Mouse (Mus musculus) kidney, embryonic 16.5 days (tissue): ENCODE data around the gene Fam69a. TPM values are rescaled to one million over a fixed set of nuclear protein-coding genes. Genes with fewer than 3 reads are reported as not detected.
A peak's percentile ranks its signal among the peaks of the same experiment; 100 is the strongest.

Experiments
- ATAC-seq: fragments of 200-750 bp; cut with Nextera tagmentation; 2 replicates; pipeline ENCODE4 v1.8.0; 2017; ENCODE audit warnings: moderate TSS enrichment; ENCODE audit not compliant: low FRiP score, low TSS enrichment
- H3K27ac ChIP-seq: fragments of 300-500 bp; sonication (generic); 2 replicates; pipeline ENCODE4 v1.5.1; 2014; ENCODE audit warnings: low read length
- H3K27me3 ChIP-seq: fragments of 300-500 bp; sonication (generic); 2 replicates; pipeline ENCODE4 v1.6.1; 2014; ENCODE audit warnings: low read length, control low read depth, mixed read lengths; ENCODE audit not compliant: insufficient read depth
- H3K36me3 ChIP-seq: fragments of 300-500 bp; sonication (generic); 2 replicates; pipeline ENCODE4 v1.6.1; 2014; ENCODE audit warnings: low read length, control low read depth, mixed read lengths; ENCODE audit not compliant: insufficient read depth
- H3K4me1 ChIP-seq: fragments of 300-500 bp; sonication (generic); 2 replicates; pipeline ENCODE4 v1.6.1; 2014; ENCODE audit warnings: low read length, control low read depth, mixed read lengths; ENCODE audit not compliant: insufficient read depth
- H3K4me2 ChIP-seq: fragments of 300-500 bp; sonication (generic); replicated peaks from 2 replicates; pipeline ENCODE4 v1.6.1; 2014; ENCODE audit warnings: low read depth, low read length
- H3K4me3 ChIP-seq: fragments of 300-500 bp; sonication (generic); 2 replicates; pipeline ENCODE4 v1.5.1; 2014; ENCODE audit warnings: mild to moderate bottlenecking, low read length
- H3K9ac ChIP-seq: fragments of 300-500 bp; sonication (generic); replicated peaks from 2 replicates; pipeline ENCODE4 v1.6.1; 2014; ENCODE audit warnings: low read length
- H3K9me3 ChIP-seq: fragments of 300-500 bp; sonication (generic); 2 replicates; pipeline ENCODE4 v1.6.1; 2016; ENCODE audit warnings: low read length, control low read depth
- WGBS: fragments of 180-500 bp; shearing (Covaris S2); extraction: QIAGEN DNeasy Blood & Tissue Kit; methylation state at CpG from one replicate; pipeline ENCODE4 v1.1.7; 2014; 5-methylcytosine and 5-hydroxymethylcytosine counted together
- polyA plus RNA-seq: library from polyadenylated mRNA; unstranded; fragments of >200 nt; fragmentation: Nextera tagmentation; extraction: Ambion mirVana; gene quantifications from 2 replicates; pipeline ENCODE4 v1.2.1, GENCODE M21; 2015

Gene Fam69a
- polyA plus RNA-seq, 1 experiment from 2014 or later, result 20.8 TPM

GRCm38 (mm10) chr5:108015422-108015821, 28.5 kb upstream of the Fam69a start:
- 55% methylated on average over 7 of the region's 7 CpGs for WGBS
- no peak overlapping the region for H3K9ac ChIP-seq
- ATAC-seq, result peak; percentile 63; the same call in 1 of the 2 replicates
- no peak overlapping the region for H3K4me3 ChIP-seq
- H3K36me3 ChIP-seq, result no peaks in the 10 kb centered on the region
- H3K9me3 ChIP-seq, result no peaks in the 10 kb centered on the region
- no peak overlapping the region for H3K27ac ChIP-seq
- H3K27me3 ChIP-seq, result no peaks in the 10 kb centered on the region
- H3K4me2 ChIP-seq, result no peak overlapping the region
- 0 out of 2 replicates have a peak, but pooled peaks cover 4% of the 10 kb centered on the region for H3K4me1 ChIP-seq

GRCm38 (mm10) chr5:108014173-108014572, 27.3 kb upstream of the Fam69a start:
- H3K9me3 ChIP-seq, result no peaks in the 10 kb centered on the region
- H3K27ac ChIP-seq, result no peak overlapping the region
- H3K36me3 ChIP-seq, result no peaks in the 10 kb centered on the region
- WGBS, result 27% methylated on average over 1 of the region's 1 CpGs
- H3K27me3 ChIP-seq, result no peaks in the 10 kb centered on the region
- 0 out of 2 replicates have a peak, but pooled peaks cover 4% of the 10 kb centered on the region for H3K4me1 ChIP-seq
- H3K4me2 ChIP-seq, result no peak overlapping the region
- H3K9ac ChIP-seq, result no peak overlapping the region
- ATAC-seq, result no peak
- no peak overlapping the region for H3K4me3 ChIP-seq

- no peak overlapping the region for H3K9ac ChIP-seq
- no peak overlapping the region for H3K27ac ChIP-seq
- no peaks in the 10 kb centered on the region for H3K27me3 ChIP-seq
- whole genome bisulfite sequencing, result 35% methylated on average over 2 of the region's 2 CpGs
- no peak for ATAC-seq
- no peaks in the 10 kb centered on the region for H3K9me3 ChIP-seq
- no peaks in the 10 kb centered on the region for H3K36me3 ChIP-seq
- no peak overlapping the region for H3K4me3 ChIP-seq
- no peaks in the 10 kb centered on the region for H3K4me1 ChIP-seq
- H3K4me2 ChIP-seq, result no peak overlapping the region
Observed at GRCm38 (mm10) chr5:108009721-108010120, 22.8 kb upstream of the Fam69a start.

- Histone ChIP-seq H3K27me3 (no peaks in the 10 kb centered on the region), H3K4me3 (no peak overlapping the region), H3K4me2 (no peak overlapping the region), H3K4me1 (no peaks in the 10 kb centered on the region), H3K27ac (no peak overlapping the region), H3K36me3 (no peaks in the 10 kb centered on the region), H3K9ac (no peak overlapping the region), H3K9me3 (no peaks in the 10 kb centered on the region)
- ATAC-seq, result no peak
- 39% methylated on average over 2 of the region's 2 CpGs for WGBS
Observed at GRCm38 (mm10) chr5:108005134-108005533, 18.2 kb upstream of the Fam69a start.

GRCm38 (mm10) chr5:108002734-108003133, 15.8 kb upstream of the Fam69a start:
- H3K27me3 ChIP-seq, result no peaks in the 10 kb centered on the region
- H3K27ac ChIP-seq, result no peak overlapping the region
- H3K4me3 ChIP-seq, result no peak overlapping the region
- no peaks in the 10 kb centered on the region for H3K36me3 ChIP-seq
- no peaks in the 10 kb centered on the region for H3K9me3 ChIP-seq
- no peaks in the 10 kb centered on the region for H3K4me1 ChIP-seq
- ATAC-seq, result no peak
- no peak overlapping the region for H3K4me2 ChIP-seq
- H3K9ac ChIP-seq, result no peak overlapping the region
- WGBS, result 75% methylated on average over 5 of the region's 5 CpGs

GRCm38 (mm10) chr5:108000776-108001548, 14.1 kb upstream of the Fam69a start:
- Histone ChIP-seq H3K27me3 (no peaks in the 10 kb centered on the region), H3K4me2 (peak overlapping the region; percentile 58), H3K27ac (no peak overlapping the region), H3K4me1 (no peaks in the 10 kb centered on the region), H3K36me3 (no peaks in the 10 kb centered on the region), H3K9me3 (no peaks in the 10 kb centered on the region), H3K9ac (peak overlapping the region; percentile 72), H3K4me3 (peak overlapping the region; percentile 64)
- 14% methylated on average over 20 of the region's 20 CpGs for WGBS
- ATAC-seq, result peak; percentile 79

GRCm38 (mm10) chr5:107997717-107998116, 10.8 kb upstream of the Fam69a start:
- Histone ChIP-seq H3K4me1 (no peaks in the 10 kb centered on the region), H3K9ac (no peak overlapping the region), H3K9me3 (no peaks in the 10 kb centered on the region), H3K27ac (no peak overlapping the region), H3K36me3 (no peaks in the 10 kb centered on the region), H3K4me2 (no peak overlapping the region), H3K4me3 (no peak overlapping the region), H3K27me3 (no peaks in the 10 kb centered on the region)
- no peak for ATAC-seq
- 63% methylated on average over 7 of the region's 7 CpGs for WGBS

- no peak overlapping the region for H3K4me3 ChIP-seq
- no peak overlapping the region for H3K9ac ChIP-seq
- H3K4me2 ChIP-seq, result no peak overlapping the region
- H3K27ac ChIP-seq, result no peak overlapping the region
- no peaks in the 10 kb centered on the region for H3K4me1 ChIP-seq
- no peaks in the 10 kb centered on the region for H3K27me3 ChIP-seq
- WGBS, result 90% methylated on average over 2 of the region's 2 CpGs
- no peak for ATAC-seq
- H3K36me3 ChIP-seq, result no peaks in the 10 kb centered on the region
- no peaks in the 10 kb centered on the region for H3K9me3 ChIP-seq
Observed at GRCm38 (mm10) chr5:107995936-107996335, 9.1 kb upstream of the Fam69a start.

- Histone ChIP-seq H3K27me3 (no peaks in the 10 kb centered on the region), H3K9ac (peak overlapping the region; percentile 88), H3K4me1 (peaks cover 6% of the 10 kb centered on the region), H3K4me2 (peak overlapping the region; percentile 72), H3K27ac (peak overlapping the region; percentile 87), H3K9me3 (no peaks in the 10 kb centered on the region), H3K36me3 (no peaks in the 10 kb centered on the region), H3K4me3 (peak overlapping the region; percentile 86)
- no peak for ATAC-seq
- WGBS, result 6% methylated on average over 5 of the region's 5 CpGs
Observed at GRCm38 (mm10) chr5:107987835-107988251, 958 bp upstream of the Fam69a start.

- H3K4me1 ChIP-seq, result peaks cover 8% of the 10 kb centered on the region
- no peaks in the 10 kb centered on the region for H3K36me3 ChIP-seq
- no peaks in the 10 kb centered on the region for H3K9me3 ChIP-seq
- peak overlapping the region; percentile 87 for H3K27ac ChIP-seq
- H3K27me3 ChIP-seq, result no peaks in the 10 kb centered on the region
- under 1% methylated on average over 40 of the region's 54 CpGs for WGBS
- H3K9ac ChIP-seq, result peak overlapping the region; percentile 88
- peak overlapping the region; percentile 72 for H3K4me2 ChIP-seq
- peak; percentile 89 for ATAC-seq
- H3K4me3 ChIP-seq, result peak overlapping the region; percentile 86
Observed at GRCm38 (mm10) chr5:107986255-107986966, 474 bp downstream of the Fam69a start.
